Mouse (Mus musculus) hindbrain, embryonic 10.5 days (tissue): ENCODE results near the gene Ndufa12. TPM values are rescaled to one million over a fixed set of nuclear protein-coding genes. Genes with fewer than 3 reads are reported as not detected.

Experiments
- polyA plus RNA-seq: library from polyadenylated mRNA; unstranded; fragments of >200 nt; fragmentation: Nextera tagmentation; extraction: Ambion mirVana; gene quantifications from 2 replicates; pipeline ENCODE4 v1.2.1, GENCODE M21; 2016

The Ndufa12 gene
- polyA plus RNA-seq, 1 experiment from 2014 or later: 616 TPM

Other genes starting within 250 kb of the Ndufa12 start
- gene Vezt, start 162.9 kb upstream of the Ndufa12 start, polyA plus RNA-seq: 30.6 and 35.6 TPM in 2 replicates
- gene Fgd6, start 162.7 kb upstream of the Ndufa12 start, polyA plus RNA-seq: 4.2 and 4.7 TPM in 2 replicates
- 12.1 and 13.6 TPM in 2 replicates for gene Nr2c1, start 50.7 kb upstream of the Ndufa12 start, polyA plus RNA-seq
- gene Gm4792, start 100.0 kb downstream of the Ndufa12 start, polyA plus RNA-seq: 0.42 TPM in 1 of 2 replicates, not detected in the other
- 3.2 and 3.4 TPM in 2 replicates for gene Tmcc3, start 113.2 kb downstream of the Ndufa12 start, polyA plus RNA-seq